Mouse (Mus musculus): Measurements from ENCODE around the gene Rassf7.

DNA sequence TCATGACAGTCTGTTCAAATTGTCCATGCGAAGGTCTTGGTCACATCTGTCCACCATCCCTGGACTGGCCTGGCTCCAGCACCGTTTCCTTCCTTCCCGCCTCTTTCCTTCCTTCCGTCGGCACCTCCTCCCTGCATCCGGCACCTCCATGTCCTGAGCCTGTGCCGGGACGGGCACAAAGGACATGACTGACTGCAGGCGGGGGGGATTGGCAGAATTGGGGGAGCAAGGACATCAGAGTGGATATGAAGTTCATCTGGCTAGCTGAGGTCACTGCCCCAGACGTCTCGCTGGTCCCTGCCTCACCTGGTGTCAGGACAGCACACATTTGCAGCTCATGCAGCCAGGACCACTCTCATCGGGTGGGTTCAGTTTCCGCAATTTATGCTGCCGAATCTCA lies 24.6 kb upstream of the Rassf7 start:
- no peak for TF ChIP-seq MYOD1 (IDR thresholded peaks at IDR 0.05; ENCODE audit: control insufficient read depth, insufficient read length, low read depth)
- no peak for TF ChIP-seq CTCF (IDR thresholded peaks at IDR 0.05; ENCODE audit: control insufficient read depth, insufficient read depth, insufficient read length)
- no peak for TF ChIP-seq USF1 (IDR thresholded peaks at IDR 0.05; ENCODE audit: low read depth)
- TF ChIP-seq MAX (IDR thresholded peaks at IDR 0.05): no peak
- TF ChIP-seq FOSL1 (IDR thresholded peaks at IDR 0.05; ENCODE audit: insufficient read depth, low read length, poor library complexity, severe bottlenecking): no peak
- TF ChIP-seq MYOG (IDR thresholded peaks at IDR 0.05; ENCODE audit: control insufficient read depth, extremely low read depth, insufficient read length): no peak
